Mouse (Mus musculus): Measurements from ENCODE around the gene Rptn. TPM values are rescaled to one million over a fixed set of nuclear protein-coding genes. Genes with fewer than 3 reads are reported as not detected.

The Rptn gene
- total RNA-seq, 2 experiments from 2014 or later, result not detected

DNA sequence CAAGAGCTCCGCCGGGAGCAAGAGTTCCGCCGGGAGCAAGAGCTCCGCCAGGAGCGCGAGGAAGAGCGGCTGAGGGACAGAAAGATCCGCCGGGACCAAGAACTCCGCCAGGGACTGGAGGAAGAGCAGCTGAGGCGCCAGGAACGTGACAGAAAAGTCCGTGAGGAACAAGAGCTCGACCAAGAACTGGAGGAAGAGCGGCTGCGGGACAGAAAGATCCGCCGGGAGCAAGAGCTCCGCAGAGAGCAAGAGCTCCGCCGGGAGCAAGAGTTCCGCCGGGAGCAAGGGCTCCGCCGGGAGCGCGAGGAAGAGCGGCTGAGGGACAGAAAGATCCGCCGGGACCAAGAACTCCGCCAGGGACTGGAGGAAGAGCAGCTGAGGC is 53.2 kb downstream of the Rptn start:
- 0 out of 2 replicates have a peak, but pooled peaks have one; percentile 8 for ATAC-seq (replicated peaks; ENCODE audit: low FRiP score, low TSS enrichment, poor library complexity, severe bottlenecking)

DNA sequence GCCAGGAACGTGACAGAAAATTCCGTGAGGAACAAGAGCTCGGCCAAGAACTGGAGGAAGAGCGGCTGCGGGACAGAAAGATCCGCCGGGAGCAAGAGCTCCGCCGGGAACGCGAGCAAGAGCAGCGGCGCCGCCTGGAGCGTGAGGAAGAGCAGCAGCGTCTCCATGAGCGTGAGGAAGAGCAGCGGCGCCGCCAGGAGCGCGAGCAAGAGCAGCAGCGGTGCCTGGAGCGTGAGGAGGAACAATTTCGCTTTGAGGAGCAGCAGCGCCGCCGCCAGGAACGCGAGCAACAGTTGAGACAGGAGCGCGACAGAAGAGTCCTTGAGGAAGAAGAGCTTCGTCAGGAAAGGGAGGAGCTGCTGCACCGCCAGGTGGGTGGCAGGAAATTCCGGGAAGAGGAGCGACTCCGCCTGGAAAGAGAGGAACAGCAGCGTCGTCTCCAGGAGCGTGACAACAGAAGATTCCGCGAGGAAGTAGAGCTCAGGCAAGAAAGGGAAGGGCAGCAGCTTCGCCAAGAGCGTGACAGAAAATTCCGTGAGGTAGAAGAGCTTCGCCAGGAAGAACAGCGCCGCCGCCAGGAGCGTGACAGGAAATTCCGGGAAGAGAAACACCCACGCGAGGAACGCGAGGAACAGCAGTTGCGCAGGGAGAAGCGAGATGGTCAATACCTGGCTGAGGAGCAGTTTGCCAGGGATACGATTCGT is 53.8 kb downstream of the Rptn start:
- peak; percentile 47; the same call in 1 of the 2 replicates for ATAC-seq (replicated peaks; ENCODE audit: low FRiP score, low TSS enrichment, poor library complexity, severe bottlenecking)

Other genes starting within 250 kb of the Rptn start
- gene Crnn, start 248.9 kb upstream of the Rptn start, total RNA-seq (2014; fragmentation: Nextera tagmentation), result not detected in 2 replicates
- not detected in 2 replicates for gene Crnn, start 248.9 kb upstream of the Rptn start, total RNA-seq (2017)
- not detected in 2 replicates for gene Flg2, start 196.4 kb upstream of the Rptn start, total RNA-seq (2014; fragmentation: Nextera tagmentation)
- not detected in 2 replicates for gene Flg2, start 196.4 kb upstream of the Rptn start, total RNA-seq (2017)
- not detected in 2 replicates for gene Flg, start 120.2 kb upstream of the Rptn start, total RNA-seq (2014; fragmentation: Nextera tagmentation)
- not detected in 2 replicates for gene Flg, start 120.2 kb upstream of the Rptn start, total RNA-seq (2017)
- gene Hrnr, start 74.0 kb upstream of the Rptn start, total RNA-seq (2014; fragmentation: Nextera tagmentation), result not detected in 2 replicates
- gene Hrnr, start 74.0 kb upstream of the Rptn start, total RNA-seq (2017), result not detected in 2 replicates
- gene Tchh, start 48.6 kb downstream of the Rptn start, total RNA-seq (2014; fragmentation: Nextera tagmentation), result not detected in 2 replicates
- not detected in 2 replicates for gene Tchh, start 48.6 kb downstream of the Rptn start, total RNA-seq (2017)
- gene Tchhl1, start 75.1 kb downstream of the Rptn start, total RNA-seq (2014; fragmentation: Nextera tagmentation), result not detected in 2 replicates
- not detected in 2 replicates for gene Tchhl1, start 75.1 kb downstream of the Rptn start, total RNA-seq (2017)
- 147 and 173 TPM in 2 replicates for gene S100a11, start 126.8 kb downstream of the Rptn start, total RNA-seq (2014; fragmentation: Nextera tagmentation)
- 18.0 and 19.3 TPM in 2 replicates for gene S100a11, start 126.8 kb downstream of the Rptn start, total RNA-seq (2017)
- gene S100a10, start 161.4 kb downstream of the Rptn start, total RNA-seq (2014; fragmentation: Nextera tagmentation), result 176 and 197 TPM in 2 replicates
- gene S100a10, start 161.4 kb downstream of the Rptn start, total RNA-seq (2017), result 278 and 471 TPM in 2 replicates